In the genomic region with DNA sequence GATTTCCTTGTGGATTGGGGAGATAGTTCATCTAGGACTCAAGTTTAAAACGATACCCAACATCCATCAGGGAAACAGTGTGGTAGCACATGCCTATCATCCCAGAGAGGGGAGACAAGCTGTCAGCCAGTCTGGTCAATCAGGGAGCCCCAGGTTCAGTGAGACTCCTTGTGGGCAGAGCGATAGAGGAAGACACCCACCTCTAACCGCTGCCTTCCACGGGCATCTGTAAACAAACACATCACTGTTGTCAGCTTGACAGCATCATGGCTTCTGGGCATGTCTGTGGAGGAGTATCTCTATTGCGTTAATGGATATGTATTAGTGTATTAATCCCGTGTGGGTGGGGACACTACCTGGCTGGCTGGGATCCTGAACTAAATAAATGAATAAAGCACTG, we compare ENCODE assay signal across 15 mouse cellular contexts. TPM values are rescaled to one million over a fixed set of nuclear protein-coding genes. Genes with fewer than 3 reads are reported as not detected.
DNase-seq lines count a peak whose midpoint lies in the region; ATAC-seq and TF ChIP-seq lines count a peak whose summit lies in the region.
"Had no signal": no experiment of that assay in that cellular context is flagged by ENCODE, and none has a peak within 500 bp of the region (broad histone marks: within the 10 kb centered on the region; RNA-seq: fewer than 3 reads in every experiment).

No protein-coding gene starts in this region.

- no peaks in the 10 kb centered on the region for H3K9me3 ChIP-seq in intestine, embryonic 15.5 days
- no peaks in the 10 kb centered on the region for H3K9me3 ChIP-seq in intestine, postnatal 0 days (ENCODE audit: control insufficient read depth)
- no peaks in the 10 kb centered on the region for H3K9me3 ChIP-seq in liver, embryonic 11.5 days (ENCODE audit: control insufficient read depth, low read length)
- H3K9me3 ChIP-seq in neural tube, embryonic 15.5 days (replicated peaks): no peaks in the 10 kb centered on the region
- H3K9me3 ChIP-seq: forebrain, embryonic 10.5 days; heart, embryonic 13.5 days had no signal

- ATAC-seq in intestine, embryonic 15.5 days: peak; percentile 74; the same call in 1 of the 2 replicates
- ATAC-seq in intestine, postnatal 0 days: no peak
- ATAC-seq in liver, embryonic 11.5 days (replicated peaks; ENCODE audit: low FRiP score): peak; percentile 86
- ATAC-seq in neural tube, embryonic 15.5 days (ENCODE audit: low FRiP score): no peak

- no peak overlapping the region for H3K27ac ChIP-seq in intestine, embryonic 15.5 days
- no peak overlapping the region for H3K27ac ChIP-seq in intestine, postnatal 0 days (ENCODE audit: low read depth, low read length)
- H3K27ac ChIP-seq in liver, embryonic 11.5 days (ENCODE audit: low read depth, low read length): peak overlapping the region; percentile 86
- H3K27ac ChIP-seq in neural tube, embryonic 15.5 days (replicated peaks): no peak overlapping the region
- H3K27ac ChIP-seq: forebrain, embryonic 10.5 days; heart, embryonic 13.5 days had no signal

- H3K9ac ChIP-seq in intestine, embryonic 15.5 days: no peak overlapping the region
- no peak overlapping the region for H3K9ac ChIP-seq in intestine, postnatal 0 days (ENCODE audit: low read depth, low read length)
- peak overlapping the region; percentile 79 for H3K9ac ChIP-seq in liver, embryonic 11.5 days (ENCODE audit: low read depth, low read length)
- no peak overlapping the region for H3K9ac ChIP-seq in neural tube, embryonic 15.5 days (replicated peaks)
- H3K9ac ChIP-seq: heart, embryonic 13.5 days had no signal

- WGBS in intestine, embryonic 15.5 days: 82% methylated on average over 6 of the region's 6 CpGs
- WGBS in intestine, postnatal 0 days: 77% methylated on average over 6 of the region's 6 CpGs
- WGBS in liver, embryonic 11.5 days: 42% methylated on average over 6 of the region's 6 CpGs
- 89% methylated on average over 6 of the region's 6 CpGs for WGBS in neural tube, embryonic 15.5 days

- no peak overlapping the region for H3K4me2 ChIP-seq in intestine, embryonic 15.5 days (replicated peaks)
- H3K4me2 ChIP-seq in intestine, postnatal 0 days (replicated peaks; ENCODE audit: low read depth): no peak overlapping the region
- peak overlapping the region; percentile 70 for H3K4me2 ChIP-seq in liver, embryonic 11.5 days
- H3K4me2 ChIP-seq in neural tube, embryonic 15.5 days: no peak overlapping the region

- H3K36me3 ChIP-seq in intestine, embryonic 15.5 days: no peaks in the 10 kb centered on the region
- no peaks in the 10 kb centered on the region for H3K36me3 ChIP-seq in intestine, postnatal 0 days (ENCODE audit: control insufficient read depth, insufficient read depth)
- no peaks in the 10 kb centered on the region for H3K36me3 ChIP-seq in liver, embryonic 11.5 days (ENCODE audit: control insufficient read depth, insufficient read depth, low read length)
- H3K36me3 ChIP-seq in neural tube, embryonic 15.5 days: no peaks in the 10 kb centered on the region
- H3K36me3 ChIP-seq: forebrain, embryonic 10.5 days; heart, embryonic 13.5 days had no signal

- DNase-seq in c-Kit-positive CD71-positive TER-119-negative erythroid progenitor cells, embryonic 14.5 days (ENCODE audit: low read depth): peak; percentile 84
- peak; percentile 53 for DNase-seq in liver, embryonic 11.5 days (ENCODE audit: low spot score)
- peak; percentile 72 to 83 for DNase-seq in spleen, postnatal 10 days (ENCODE audit: low spot score in 2 of 2)
- no peak for DNase-seq in cerebellum, postnatal 14 days
- DNase-seq in natural killer cell, adult 2 months (ENCODE audit: low spot score in 2 of 2): no peak
- DNase-seq: cerebellum, adult 9-10 months; gastrocnemius, postnatal 36 days; kidney, postnatal 25 days; lung, adult 18-20 months; thymus, adult 18-20 months had no signal

- H3K4me3 ChIP-seq in intestine, embryonic 15.5 days (replicated peaks): no peak overlapping the region
- no peak overlapping the region for H3K4me3 ChIP-seq in intestine, postnatal 0 days (ENCODE audit: low read depth, low read length)
- H3K4me3 ChIP-seq in liver, embryonic 11.5 days (ENCODE audit: low read depth, low read length): peak overlapping the region; percentile 57
- H3K4me3 ChIP-seq in neural tube, embryonic 15.5 days (replicated peaks): no peak overlapping the region
- H3K4me3 ChIP-seq: forebrain, embryonic 10.5 days; heart, embryonic 13.5 days had no signal

- H3K27me3 ChIP-seq in intestine, embryonic 15.5 days (replicated peaks): no peaks in the 10 kb centered on the region
- H3K27me3 ChIP-seq in intestine, postnatal 0 days (replicated peaks; ENCODE audit: control insufficient read depth, insufficient read depth, low read length): no peaks in the 10 kb centered on the region
- H3K27me3 ChIP-seq in liver, embryonic 11.5 days (replicated peaks; ENCODE audit: control insufficient read depth, insufficient read depth, low read length): no peaks in the 10 kb centered on the region
- H3K27me3 ChIP-seq in neural tube, embryonic 15.5 days (replicated peaks): no peaks in the 10 kb centered on the region

- no peak for TF ChIP-seq CTCF in intestine, postnatal 0 days (IDR thresholded peaks at IDR 0.05; ENCODE audit: low read depth)

- H3K4me1 ChIP-seq in intestine, embryonic 15.5 days (replicated peaks): no peaks in the 10 kb centered on the region
- no peaks in the 10 kb centered on the region for H3K4me1 ChIP-seq in intestine, postnatal 0 days (replicated peaks; ENCODE audit: control insufficient read depth, insufficient read depth, low read length)
- H3K4me1 ChIP-seq in liver, embryonic 11.5 days (replicated peaks; ENCODE audit: control insufficient read depth, insufficient read depth, low read length): peaks cover 24% of the 10 kb centered on the region
- no peaks in the 10 kb centered on the region for H3K4me1 ChIP-seq in neural tube, embryonic 15.5 days
- H3K4me1 ChIP-seq: forebrain, embryonic 10.5 days had no signal

RNA-seq across cellular contexts. Expression of a gene that starts 0.9 kb away (rescaled TPM):
- 18.2 and 23.5 TPM in 2 replicates for polyA plus RNA-seq in intestine, embryonic 15.5 days (2015; fragmentation: Nextera tagmentation; extraction: Ambion mirVana)
- polyA plus RNA-seq in intestine, postnatal 0 days (2015; fragmentation: Nextera tagmentation; extraction: Ambion mirVana): 11.1 and 12.9 TPM in 2 replicates
- 185 and 191 TPM in 2 replicates for polyA plus RNA-seq in liver, embryonic 11.5 days (2014; fragmentation: Nextera tagmentation; extraction: Ambion mirVana)
- polyA plus RNA-seq in neural tube, embryonic 15.5 days (2015; fragmentation: Nextera tagmentation; extraction: Ambion mirVana): 49.6 and 55.4 TPM in 2 replicates

Comparison
In these comparisons a context has a peak if more than half of its experiments do, and no peak if none do; other contexts are left out.
1. ATAC-seq: peak in intestine, embryonic 15.5 days (single experiment) and liver, embryonic 11.5 days (single experiment); none in intestine, postnatal 0 days (single experiment) and neural tube, embryonic 15.5 days (single experiment).
2. DNase-seq: peak in c-Kit-positive CD71-positive TER-119-negative erythroid progenitor cells, embryonic 14.5 days (single experiment), liver, embryonic 11.5 days (single experiment) and spleen, postnatal 10 days (2 of 2); none in cerebellum, postnatal 14 days (0 of 2) and natural killer cell, adult 2 months (0 of 2).